Comparison of ENCODE assay signal across 8 mouse cellular contexts in genomic region chr4:141790524-141790990, GRCm38 (mm10). TPM values are rescaled to one million over a fixed set of nuclear protein-coding genes. Genes with fewer than 3 reads are reported as not detected.
A peak's percentile ranks its signal among the peaks of the same experiment; 100 is the strongest.
DNase-seq lines count a peak whose midpoint lies in the region; ATAC-seq and TF ChIP-seq lines count a peak whose summit lies in the region.

Gene Dnajc16 (minus strand): TSS chr4:141790931.

- TF ChIP-seq RAD21 in MEL (IDR thresholded peaks at IDR 0.05; ENCODE audit: low read depth, low read length): no peak

- peak; percentile 91 for ATAC-seq in forebrain, postnatal 0 days
- ATAC-seq in lung, embryonic 15.5 days (ENCODE audit: borderline replicate concordance, extremely low read depth, low FRiP score, low TSS enrichment): peak; percentile 85

- peaks cover 0 to 6% of the 10 kb centered on the region in 2 experiments; a peak in 2 of 4 replicates for H3K36me3 ChIP-seq in MEL (ENCODE audit: control insufficient read depth in 1 of 2, insufficient read depth in 2 of 2, low read length in 2 of 2)
- peaks cover 17% of the 10 kb centered on the region for H3K36me3 ChIP-seq in forebrain, postnatal 0 days (ENCODE audit: insufficient read depth)
- H3K36me3 ChIP-seq in lung, embryonic 15.5 days: no peaks in the 10 kb centered on the region

- H3K4me3 ChIP-seq in MEL (ENCODE audit: control insufficient read depth in 1 of 2, insufficient read depth in 1 of 2, low read depth in 2 of 2, low read length in 2 of 2): peak within 1 kb of the TSS; percentile 78
- H3K4me3 ChIP-seq in cerebellum, adult 2 months (replicated peaks; ENCODE audit: insufficient read depth, low read depth, low read length): peak within 1 kb of the TSS; percentile 63
- H3K4me3 ChIP-seq in forebrain, postnatal 0 days (ENCODE audit: low read depth, low read length): peak within 1 kb of the TSS; percentile 82
- H3K4me3 ChIP-seq in lung, embryonic 15.5 days: peak within 1 kb of the TSS; percentile 80

- WGBS in cerebellum, adult 2 months: under 1% methylated on average over 42 of the region's 42 CpGs
- WGBS in forebrain, postnatal 0 days: under 1% methylated on average over 42 of the region's 42 CpGs
- under 1% methylated on average over 42 of the region's 42 CpGs for WGBS in lung, embryonic 15.5 days

- peak within 1 kb of the TSS; percentile 77 for H3K4me2 ChIP-seq in forebrain, postnatal 0 days (ENCODE audit: low read depth)
- peak within 1 kb of the TSS; percentile 71 for H3K4me2 ChIP-seq in lung, embryonic 15.5 days

- H3K9me3 ChIP-seq in MEL (replicated peaks; ENCODE audit: insufficient read depth, low read length): no peaks in the 10 kb centered on the region
- no peaks in the 10 kb centered on the region for H3K9me3 ChIP-seq in forebrain, postnatal 0 days (ENCODE audit: low read length)
- no peaks in the 10 kb centered on the region for H3K9me3 ChIP-seq in lung, embryonic 15.5 days

- TF ChIP-seq POLR2A in MEL (IDR thresholded peaks at IDR 0.05; ENCODE audit: control insufficient read depth in 1 of 2, insufficient read depth in 1 of 2, low read depth in 1 of 2, low read length in 2 of 2, poor library complexity in 1 of 2): peak; percentile 82 to 84; a peak in 3 of 4 replicates
- peak; percentile 54; the same call in 1 of the 2 replicates for TF ChIP-seq POLR2A in cerebellum, adult 2 months (IDR thresholded peaks at IDR 0.05; ENCODE audit: borderline replicate concordance, insufficient read depth, low read length)

- TF ChIP-seq CTCF in MEL (IDR thresholded peaks at IDR 0.05 in 2 of 3, conservative IDR thresholded peaks at IDR 0.05 in 1 of 3; ENCODE audit: control insufficient read depth in 1 of 3, insufficient read depth in 1 of 3, low read depth in 2 of 3, low read length in 3 of 3, poor library complexity in 1 of 3, severe bottlenecking in 1 of 3): no peak
- no peak for TF ChIP-seq CTCF in cerebellum, adult 2 months (IDR thresholded peaks at IDR 0.05; ENCODE audit: borderline replicate concordance, insufficient read depth, low read depth, low read length)
- TF ChIP-seq CTCF in forebrain, postnatal 0 days (IDR thresholded peaks at IDR 0.05; ENCODE audit: low read depth): peak; percentile 42

- H3K79me2 ChIP-seq in MEL (ENCODE audit: control insufficient read depth, insufficient read depth, low read length, poor library complexity): peaks cover 2% of the 10 kb centered on the region; the same call in 1 of the 2 replicates

- peaks cover 6 to 8% of the 10 kb centered on the region in 2 experiments for H3K4me1 ChIP-seq in MEL (ENCODE audit: control insufficient read depth in 1 of 2, insufficient read depth in 2 of 2, low read length in 2 of 2)
- peaks cover 4% of the 10 kb centered on the region; the same call in 1 of the 2 replicates for H3K4me1 ChIP-seq in cerebellum, adult 2 months (ENCODE audit: control insufficient read depth, insufficient read depth, low read length)
- H3K4me1 ChIP-seq in forebrain, postnatal 0 days (ENCODE audit: insufficient read depth): peaks cover 14% of the 10 kb centered on the region
- peaks cover 45% of the 10 kb centered on the region for H3K4me1 ChIP-seq in lung, embryonic 15.5 days

- 0 out of 4 replicates have a peak, but pooled peaks of 1 of the 2 experiments have one; percentile 17 for TF ChIP-seq EP300 in MEL (IDR thresholded peaks at IDR 0.05; ENCODE audit: low read depth in 1 of 2, low read length in 2 of 2)

- no peaks in the 10 kb centered on the region for H3K27me3 ChIP-seq in MEL (ENCODE audit: control insufficient read depth in 1 of 2, insufficient read depth in 2 of 2, low read length in 2 of 2)
- no peaks in the 10 kb centered on the region for H3K27me3 ChIP-seq in cerebellum, adult 2 months (ENCODE audit: control insufficient read depth, insufficient read depth, low read length)
- no peaks in the 10 kb centered on the region for H3K27me3 ChIP-seq in forebrain, postnatal 0 days (ENCODE audit: insufficient read depth, low read length)
- H3K27me3 ChIP-seq in lung, embryonic 15.5 days: no peaks in the 10 kb centered on the region

- DNase-seq in MEL (ENCODE audit: low read depth, low spot score): peak; percentile 99
- peak; percentile 97 to 99 for DNase-seq in cerebellum, adult 2 months
- DNase-seq in forebrain, postnatal 0 days: peak; percentile 100
- DNase-seq in heart, postnatal 4 days: peak; percentile 97
- DNase-seq in layer of hippocampus, adult 8-10 months (ENCODE audit: low spot score in 2 of 2): peak; percentile 98 to 99
- peak; percentile 98 for DNase-seq in ovary, adult 18-20 months (ENCODE audit: low spot score)
- DNase-seq in thymus, postnatal 0 days (ENCODE audit: low spot score): peak; percentile 100

- H3K9ac ChIP-seq in MEL (ENCODE audit: control insufficient read depth, low read depth, low read length, poor library complexity, severe bottlenecking): peak within 1 kb of the TSS; percentile 87
- H3K9ac ChIP-seq in forebrain, postnatal 0 days: peak within 1 kb of the TSS; percentile 84
- peak within 1 kb of the TSS; percentile 92 for H3K9ac ChIP-seq in lung, embryonic 15.5 days

- H3K27ac ChIP-seq in MEL (ENCODE audit: control insufficient read depth, low read depth, low read length): peak within 1 kb of the TSS; percentile 33
- peak within 1 kb of the TSS; percentile 20 for H3K27ac ChIP-seq in cerebellum, adult 2 months (ENCODE audit: insufficient read depth, low read length)
- peak within 1 kb of the TSS; percentile 69 for H3K27ac ChIP-seq in forebrain, postnatal 0 days (ENCODE audit: low read depth, low read length)
- peak within 1 kb of the TSS; percentile 76 for H3K27ac ChIP-seq in lung, embryonic 15.5 days

TF ChIP-seq in MEL, 35 proteins besides CTCF, POLR2A, EP300 and RAD21:
- TF ChIP-seq GABPA (IDR thresholded peaks at IDR 0.05; ENCODE audit: low read depth, low read length) (no peak; the same call in 1 of the 2 replicates), MYC (IDR thresholded peaks at IDR 0.05; ENCODE audit: low read depth, low read length) (peak; percentile 98), USF1 (IDR thresholded peaks at IDR 0.05; ENCODE audit: low read depth, low read length) (peak; percentile 99), NELFE (IDR thresholded peaks at IDR 0.05; ENCODE audit: low read depth, low read length) (peak; percentile 78), ZMIZ1 (IDR thresholded peaks at IDR 0.05; ENCODE audit: low read depth, low read length) (0 out of 2 replicates have a peak, but pooled peaks have one; percentile 57), UBTF (IDR thresholded peaks at IDR 0.05; ENCODE audit: borderline replicate concordance, insufficient read depth, low read depth, low read length) (no peak), MAZ (IDR thresholded peaks at IDR 0.05; ENCODE audit: low read depth, low read length) (peak; percentile 90), ETS1 (IDR thresholded peaks at IDR 0.05; ENCODE audit: low read depth, low read length) (peak; percentile 51; the same call in 1 of the 2 replicates), MXI1 (IDR thresholded peaks at IDR 0.05; ENCODE audit: low read depth, low read length) (peak; percentile 99), TCF12 (IDR thresholded peaks at IDR 0.05; ENCODE audit: low read depth, low read length) (peak; percentile 61), MAX (IDR thresholded peaks at IDR 0.05; ENCODE audit: low read length) (peak; percentile 99), ZNF384 (IDR thresholded peaks at IDR 0.05; ENCODE audit: low read depth, low read length) (no peak), BHLHE40 (IDR thresholded peaks at IDR 0.05; ENCODE audit: borderline replicate concordance, low read depth, low read length) (peak; percentile 98), USF2 (IDR thresholded peaks at IDR 0.05; ENCODE audit: borderline replicate concordance in 1 of 2, insufficient read depth in 1 of 2, low read depth in 1 of 2, low read length in 2 of 2) (peak; percentile 87 to 97), E2F4 (IDR thresholded peaks at IDR 0.05; ENCODE audit: borderline replicate concordance, low read depth, low read length) (no peak), HCFC1 (IDR thresholded peaks at IDR 0.05; ENCODE audit: low read depth, low read length) (peak; percentile 95), KAT2A (conservative IDR thresholded peaks at IDR 0.05; ENCODE audit: low read depth, low read length) (peak; percentile 66), ELF1 (IDR thresholded peaks at IDR 0.05; ENCODE audit: low read depth, low read length) (peak; percentile 91), GATA1 (IDR thresholded peaks at IDR 0.05; ENCODE audit: low read depth, low read length) (0 out of 2 replicates have a peak, but pooled peaks have one; percentile 4), TBP (IDR thresholded peaks at IDR 0.05; ENCODE audit: low read depth, low read length) (peak; percentile 73), ZKSCAN1 (IDR thresholded peaks at IDR 0.05; ENCODE audit: low read depth, low read length) (no peak), POLR2AphosphoS5 (IDR thresholded peaks at IDR 0.05; ENCODE audit: borderline replicate concordance, low read depth, low read length) (no peak), CHD1 (IDR thresholded peaks at IDR 0.05; ENCODE audit: low read depth, low read length) (no peak), NRF1 (IDR thresholded peaks at IDR 0.05; ENCODE audit: insufficient read depth, low read depth, low read length, poor library complexity, severe bottlenecking) (0 out of 2 replicates have a peak, but pooled peaks have one; percentile 41), MYB (IDR thresholded peaks at IDR 0.05; ENCODE audit: low read depth, low read length) (0 out of 2 replicates have a peak, but pooled peaks have one; percentile 9), SMC3 (IDR thresholded peaks at IDR 0.05; ENCODE audit: low read depth, low read length) (no peak), JUND (IDR thresholded peaks at IDR 0.05; ENCODE audit: low read depth, low read length) (no peak), POLR2AphosphoS2 (IDR thresholded peaks at IDR 0.05; ENCODE audit: low read length) (0 out of 2 replicates have a peak, but pooled peaks have one; percentile 44), SIN3A (IDR thresholded peaks at IDR 0.05; ENCODE audit: low read length) (peak; percentile 100)

RNA-seq across cellular contexts. Expression of gene Dnajc16, which starts in this region (rescaled TPM):
- 3.2 and 3.4 TPM in 2 replicates for total RNA-seq in MEL (2012; rRNA removed)
- 1 to 10 TPM in 1 of 2 experiments, not detected in 1; 6.8 TPM for polyA plus RNA-seq in MEL (2012; ENCODE audit: insufficient read depth in 1 of 2, insufficient read length in 2 of 2, low read depth in 1 of 2, low replicate concordance in 2 of 2, missing spikeins in 1 of 2)
- polyA plus RNA-seq in cerebellum, adult 2 months (2012; rRNA removed): 27.3 and 28.1 TPM in 2 replicates
- 14.3 and 19.2 TPM in 2 replicates for total RNA-seq in forebrain, postnatal 0 days (2014; rRNA removed)
- polyA plus RNA-seq in forebrain, postnatal 0 days (2015; fragmentation: Nextera tagmentation; extraction: Ambion mirVana): 4.8 and 6.5 TPM in 2 replicates
- 10 to 100 TPM; 16.6 to 16.8 TPM for total RNA-seq in heart, postnatal 4 days (2021)
- total RNA-seq in layer of hippocampus, adult 8-10 months (2022): 10 to 100 TPM; 42.0 to 51.0 (median 44.1) TPM
- polyA plus RNA-seq in lung, embryonic 15.5 days (2015; fragmentation: Nextera tagmentation; extraction: Ambion mirVana): 4.4 and 4.9 TPM in 2 replicates
- 2.5 and 2.9 TPM in 2 replicates for polyA plus RNA-seq in thymus, postnatal 0 days (2015; fragmentation: Nextera tagmentation; extraction: Ambion mirVana)

Comparison
In these comparisons a context has a peak if more than half of its experiments do, and no peak if none do; other contexts are left out.
1. Peak in every context shown above with its lines: DNase-seq, ATAC-seq, H3K4me3 ChIP-seq and H3K27ac ChIP-seq.
2. H3K27ac ChIP-seq: peak in every context shown above with its lines; median percentile 76 in lung, embryonic 15.5 days; 69 in forebrain, postnatal 0 days; 33 in MEL; 20 in cerebellum, adult 2 months.